Mouse (Mus musculus) kidney, embryonic 15.5 days (tissue): Measurements from ENCODE around the gene Alb. TPM values are rescaled to one million over a fixed set of nuclear protein-coding genes. Genes with fewer than 3 reads are reported as not detected.

Experiments used
- ATAC-seq: fragments of 200-750 bp; cut with Nextera tagmentation; replicated peaks from 2 replicates; pipeline ENCODE4 v1.8.0; 2017; ENCODE audit warnings: moderate TSS enrichment; ENCODE audit not compliant: low FRiP score
- H3K27ac ChIP-seq: fragments of 300-500 bp; sonication (generic); 2 replicates; pipeline ENCODE4 v1.5.1; 2015; ENCODE audit warnings: mild to moderate bottlenecking, inconsistent platforms
- H3K27me3 ChIP-seq: fragments of 300-500 bp; sonication (generic); 2 replicates; pipeline ENCODE4 v1.6.1; 2015; ENCODE audit warnings: inconsistent platforms
- H3K36me3 ChIP-seq: fragments of 300-500 bp; sonication (generic); 2 replicates; pipeline ENCODE4 v1.6.1; 2015; ENCODE audit warnings: inconsistent platforms
- H3K4me1 ChIP-seq: fragments of 300-500 bp; sonication (generic); 2 replicates; pipeline ENCODE4 v1.6.1; 2015; ENCODE audit warnings: inconsistent platforms
- H3K4me2 ChIP-seq: fragments of 300-500 bp; sonication (generic); 2 replicates; pipeline ENCODE4 v1.6.1; 2015; ENCODE audit warnings: moderate library complexity, mild to moderate bottlenecking, inconsistent platforms
- H3K4me3 ChIP-seq: fragments of 300-500 bp; sonication (generic); replicated peaks from 2 replicates; pipeline ENCODE4 v1.5.1; 2015; ENCODE audit warnings: mild to moderate bottlenecking, inconsistent platforms
- H3K9ac ChIP-seq: fragments of 300-500 bp; sonication (generic); 2 replicates; pipeline ENCODE4 v1.6.1; 2015; ENCODE audit warnings: mild to moderate bottlenecking, inconsistent platforms
- H3K9me3 ChIP-seq: fragments of 300-500 bp; sonication (generic); replicated peaks from 2 replicates; pipeline ENCODE4 v1.6.1; 2016; ENCODE audit warnings: inconsistent platforms
- WGBS: fragments of 180-500 bp; shearing (Covaris S2); methylation state at CpG from one replicate; pipeline ENCODE4 v1.1.7; 2015; ENCODE audit warnings: mixed read lengths; 5-methylcytosine and 5-hydroxymethylcytosine counted together
- polyA plus RNA-seq: library from polyadenylated mRNA; unstranded; fragments of >200 nt; fragmentation: Nextera tagmentation; extraction: Ambion mirVana; gene quantifications from 2 replicates; pipeline ENCODE4 v1.2.1, GENCODE M21; 2015

The Alb gene
- polyA plus RNA-seq, 1 experiment from 2014 or later = 64.9 TPM

DNA sequence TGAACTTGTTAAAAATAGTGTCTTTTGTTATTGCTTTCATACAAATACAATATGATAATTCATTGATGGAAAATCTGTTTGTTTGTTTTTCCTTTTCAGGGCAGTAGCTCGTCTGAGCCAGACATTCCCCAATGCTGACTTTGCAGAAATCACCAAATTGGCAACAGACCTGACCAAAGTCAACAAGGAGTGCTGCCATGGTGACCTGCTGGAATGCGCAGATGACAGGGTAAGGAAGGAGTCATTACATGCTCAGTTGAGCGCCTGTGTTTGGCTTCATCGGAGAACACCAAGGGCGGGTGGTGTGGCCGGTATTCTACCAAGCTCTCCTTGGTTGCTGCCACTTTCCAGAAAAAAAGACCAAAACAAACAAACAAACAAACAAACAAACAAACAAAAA, 6.5 kb downstream of the Alb start:
- 16% methylated on average over 6 of the region's 6 CpGs for WGBS
- Histone ChIP-seq H3K4me2 (no peak overlapping the region), H3K27me3 (peaks cover 22% of the 10 kb centered on the region; the same call in 1 of the 2 replicates), H3K36me3 (no peaks in the 10 kb centered on the region), H3K9me3 (no peaks in the 10 kb centered on the region), H3K27ac (no peak overlapping the region), H3K4me1 (0 out of 2 replicates have a peak, but pooled peaks cover 3% of the 10 kb centered on the region), H3K9ac (no peak overlapping the region), H3K4me3 (no peak overlapping the region)
- ATAC-seq = peak; percentile 86

DNA sequence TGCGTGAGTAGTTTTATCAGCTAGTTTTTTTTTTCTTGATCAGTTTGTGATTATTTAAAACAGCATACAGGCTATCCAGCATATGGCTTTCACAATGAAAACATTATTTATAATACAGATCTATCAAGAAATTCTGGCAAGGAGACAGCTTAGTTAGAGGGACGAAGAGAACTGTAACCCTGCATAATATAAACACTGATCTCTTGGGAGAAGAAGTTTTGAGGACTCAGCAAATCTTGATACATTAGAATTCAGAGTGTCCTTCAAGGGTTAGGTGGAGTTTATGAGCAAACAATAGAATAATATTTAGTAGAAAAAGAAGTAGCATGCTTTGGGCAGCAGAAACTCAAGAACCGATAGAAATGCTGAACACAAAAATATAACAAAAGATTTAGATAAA, 10.1 kb downstream of the Alb start:
- peaks cover 5% of the 10 kb centered on the region; the same call in 1 of the 2 replicates for H3K27me3 ChIP-seq
- H3K9ac ChIP-seq = no peak overlapping the region
- no peak overlapping the region for H3K27ac ChIP-seq
- no peaks in the 10 kb centered on the region for H3K9me3 ChIP-seq
- H3K4me3 ChIP-seq = no peak overlapping the region
- no peak for ATAC-seq
- no peaks in the 10 kb centered on the region for H3K36me3 ChIP-seq
- WGBS = 77% methylated on average over 3 of the region's 3 CpGs
- 0 out of 2 replicates have a peak, but pooled peaks cover 3% of the 10 kb centered on the region for H3K4me1 ChIP-seq
- H3K4me2 ChIP-seq = no peak overlapping the region

DNA sequence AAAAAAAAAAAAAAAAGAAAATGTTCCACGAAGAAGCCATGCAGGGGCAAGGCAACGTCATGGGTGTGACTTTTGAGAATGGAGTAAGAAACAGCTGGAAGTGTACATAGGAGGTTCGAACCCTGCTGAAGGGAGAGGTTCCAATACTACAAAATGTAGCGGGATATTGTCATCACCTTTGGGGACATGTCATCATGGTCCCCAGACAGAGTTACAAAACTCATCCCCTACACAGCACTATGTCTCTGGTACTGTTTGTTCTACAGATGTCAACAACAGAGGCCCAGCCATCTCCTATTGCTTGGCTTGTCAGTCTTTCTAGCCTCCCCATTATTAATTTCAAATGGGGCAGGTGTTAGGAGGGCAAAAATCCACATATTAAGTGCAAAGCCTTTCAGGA, 13.2 kb downstream of the Alb start:
- no peaks in the 10 kb centered on the region for H3K9me3 ChIP-seq
- WGBS = 85% methylated on average over 4 of the region's 4 CpGs
- no peaks in the 10 kb centered on the region for H3K4me1 ChIP-seq
- H3K4me2 ChIP-seq = no peak overlapping the region
- no peaks in the 10 kb centered on the region for H3K36me3 ChIP-seq
- ATAC-seq = no peak
- no peaks in the 10 kb centered on the region for H3K27me3 ChIP-seq
- no peak overlapping the region for H3K27ac ChIP-seq
- H3K4me3 ChIP-seq = no peak overlapping the region
- H3K9ac ChIP-seq = no peak overlapping the region

DNA sequence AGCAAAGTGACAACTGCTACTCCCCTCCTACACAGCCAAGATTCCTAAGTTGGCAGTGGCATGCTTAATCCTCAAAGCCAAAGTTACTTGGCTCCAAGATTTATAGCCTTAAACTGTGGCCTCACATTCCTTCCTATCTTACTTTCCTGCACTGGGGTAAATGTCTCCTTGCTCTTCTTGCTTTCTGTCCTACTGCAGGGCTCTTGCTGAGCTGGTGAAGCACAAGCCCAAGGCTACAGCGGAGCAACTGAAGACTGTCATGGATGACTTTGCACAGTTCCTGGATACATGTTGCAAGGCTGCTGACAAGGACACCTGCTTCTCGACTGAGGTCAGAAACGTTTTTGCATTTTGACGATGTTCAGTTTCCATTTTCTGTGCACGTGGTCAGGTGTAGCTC, 13.7 kb downstream of the Alb start:
- no peak overlapping the region for H3K4me3 ChIP-seq
- 67% methylated on average over 5 of the region's 5 CpGs for WGBS
- no peak for ATAC-seq
- no peak overlapping the region for H3K9ac ChIP-seq
- H3K4me1 ChIP-seq = no peaks in the 10 kb centered on the region
- H3K4me2 ChIP-seq = no peak overlapping the region
- H3K27me3 ChIP-seq = no peaks in the 10 kb centered on the region
- H3K9me3 ChIP-seq = no peaks in the 10 kb centered on the region
- no peaks in the 10 kb centered on the region for H3K36me3 ChIP-seq
- no peak overlapping the region for H3K27ac ChIP-seq

DNA sequence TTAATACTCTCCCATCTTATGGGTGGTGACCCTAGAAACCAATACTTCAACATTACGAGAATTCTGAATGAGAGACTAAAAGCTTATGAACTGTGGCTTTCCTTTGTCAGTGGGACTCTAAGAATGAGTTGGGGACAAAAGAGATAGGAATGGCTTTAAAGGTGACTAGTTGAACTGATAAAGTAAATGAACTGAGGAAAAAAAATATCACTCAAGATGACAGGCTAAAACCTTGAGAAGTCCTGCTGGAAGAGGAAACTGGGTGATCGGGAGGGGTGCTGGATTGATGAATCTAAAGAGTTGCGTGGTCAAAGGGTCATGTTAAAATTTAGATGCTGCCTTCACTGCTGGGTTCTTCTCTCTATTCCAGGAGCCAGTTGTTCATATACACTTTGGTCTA, 16.0 kb downstream of the Alb start:
- Histone ChIP-seq H3K27ac (no peak overlapping the region), H3K36me3 (no peaks in the 10 kb centered on the region), H3K27me3 (no peaks in the 10 kb centered on the region), H3K9ac (no peak overlapping the region), H3K4me1 (no peaks in the 10 kb centered on the region), H3K4me3 (no peak overlapping the region), H3K9me3 (no peaks in the 10 kb centered on the region), H3K4me2 (no peak overlapping the region)
- no peak for ATAC-seq
- WGBS = 67% methylated on average over 3 of the region's 3 CpGs

DNA sequence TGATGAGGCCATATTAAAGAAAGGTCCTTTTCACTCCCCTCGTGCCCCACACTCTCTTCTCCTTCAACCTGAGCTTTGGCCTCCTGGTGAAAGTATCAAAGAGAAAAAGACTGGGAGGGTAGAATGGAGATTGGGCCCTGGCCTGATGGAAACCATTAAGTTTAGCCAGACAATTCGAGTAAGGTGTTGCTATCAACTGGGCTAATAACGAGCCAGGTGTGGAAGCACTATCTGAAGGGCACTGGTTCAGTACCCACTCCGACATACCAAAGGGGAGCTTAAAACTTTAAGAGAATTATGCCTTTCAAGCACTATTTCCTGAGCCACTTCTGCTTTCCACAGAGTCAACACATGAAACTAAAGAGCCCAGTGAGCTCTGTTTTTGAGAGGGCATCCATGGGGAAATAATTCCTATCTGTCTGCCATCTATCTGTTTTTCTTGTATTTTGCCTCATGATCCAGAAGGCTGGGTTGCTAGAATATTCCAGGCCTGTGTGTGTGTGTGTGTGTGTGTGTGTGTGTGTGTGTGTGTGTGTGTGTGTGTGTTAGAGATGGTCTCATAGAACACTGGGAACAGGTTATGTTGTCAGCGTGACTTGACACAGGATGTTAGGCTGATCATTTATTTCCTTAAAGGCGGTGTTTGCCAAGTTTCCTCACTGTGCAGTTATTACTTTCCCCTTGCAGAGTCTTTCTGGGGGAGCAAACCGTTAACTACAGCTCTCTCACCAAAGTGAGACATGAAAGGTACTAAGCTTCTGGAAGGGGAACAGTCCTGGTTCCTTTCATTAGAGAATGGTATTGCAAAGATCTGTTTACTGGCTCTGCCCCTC, 16.8 kb downstream of the Alb start:
- 67% methylated on average over 7 of the region's 7 CpGs for WGBS
- no peaks in the 10 kb centered on the region for H3K4me1 ChIP-seq
- ATAC-seq = no peak
- no peak overlapping the region for H3K4me2 ChIP-seq
- no peak overlapping the region for H3K4me3 ChIP-seq
- H3K27ac ChIP-seq = no peak overlapping the region
- no peaks in the 10 kb centered on the region for H3K9me3 ChIP-seq
- no peaks in the 10 kb centered on the region for H3K36me3 ChIP-seq
- H3K27me3 ChIP-seq = no peaks in the 10 kb centered on the region
- no peak overlapping the region for H3K9ac ChIP-seq

DNA sequence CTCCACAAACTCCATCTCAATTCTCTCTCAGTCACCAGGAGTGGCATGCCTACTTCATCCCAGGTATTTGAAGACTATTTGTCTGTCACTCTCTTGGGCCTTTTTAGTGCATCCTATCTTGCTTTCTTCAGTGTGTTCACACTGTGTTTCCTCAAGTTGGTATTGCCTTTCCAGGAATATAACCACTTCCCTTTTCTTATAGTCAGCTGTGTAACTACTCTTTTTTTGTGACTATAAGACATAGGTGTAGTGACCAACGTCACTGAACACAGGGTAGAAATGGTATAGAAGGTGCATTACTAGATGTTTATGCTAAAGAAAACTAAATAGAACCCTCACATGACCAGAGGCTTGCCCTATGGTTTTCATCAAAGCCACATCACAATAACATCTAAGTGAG, 18.2 kb downstream of the Alb start:
- no peak overlapping the region for H3K27ac ChIP-seq
- no peak overlapping the region for H3K4me2 ChIP-seq
- H3K27me3 ChIP-seq = no peaks in the 10 kb centered on the region
- ATAC-seq = no peak
- H3K9ac ChIP-seq = no peak overlapping the region
- 91% methylated on average over 1 of the region's 1 CpGs for WGBS
- no peaks in the 10 kb centered on the region for H3K36me3 ChIP-seq
- no peaks in the 10 kb centered on the region for H3K4me1 ChIP-seq
- no peaks in the 10 kb centered on the region for H3K9me3 ChIP-seq
- H3K4me3 ChIP-seq = no peak overlapping the region

DNA sequence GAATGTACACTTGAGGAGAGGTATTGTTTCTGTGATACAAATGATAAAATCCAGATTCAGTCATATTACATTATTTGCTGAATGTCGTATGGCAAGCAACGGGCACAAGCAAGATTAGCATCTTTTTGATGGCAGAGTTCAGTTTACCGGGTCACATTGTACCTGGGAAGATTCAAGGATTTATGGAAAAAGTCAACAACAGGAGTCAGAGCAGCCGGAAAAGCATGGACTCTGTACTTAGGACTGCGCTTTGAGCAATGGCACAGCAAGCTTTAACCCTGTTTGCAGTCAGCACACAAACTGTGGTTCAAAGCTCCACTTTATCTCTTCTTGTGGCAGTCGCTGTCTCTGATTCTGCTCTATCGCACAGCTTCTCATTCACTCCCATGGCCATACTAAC, 24.9 kb downstream of the Alb start:
- 86% methylated on average over 7 of the region's 7 CpGs for WGBS
- no peaks in the 10 kb centered on the region for H3K4me1 ChIP-seq
- no peak for ATAC-seq
- H3K36me3 ChIP-seq = no peaks in the 10 kb centered on the region
- H3K4me2 ChIP-seq = no peak overlapping the region
- no peak overlapping the region for H3K4me3 ChIP-seq
- no peaks in the 10 kb centered on the region for H3K9me3 ChIP-seq
- no peak overlapping the region for H3K27ac ChIP-seq
- H3K27me3 ChIP-seq = no peaks in the 10 kb centered on the region
- no peak overlapping the region for H3K9ac ChIP-seq

DNA sequence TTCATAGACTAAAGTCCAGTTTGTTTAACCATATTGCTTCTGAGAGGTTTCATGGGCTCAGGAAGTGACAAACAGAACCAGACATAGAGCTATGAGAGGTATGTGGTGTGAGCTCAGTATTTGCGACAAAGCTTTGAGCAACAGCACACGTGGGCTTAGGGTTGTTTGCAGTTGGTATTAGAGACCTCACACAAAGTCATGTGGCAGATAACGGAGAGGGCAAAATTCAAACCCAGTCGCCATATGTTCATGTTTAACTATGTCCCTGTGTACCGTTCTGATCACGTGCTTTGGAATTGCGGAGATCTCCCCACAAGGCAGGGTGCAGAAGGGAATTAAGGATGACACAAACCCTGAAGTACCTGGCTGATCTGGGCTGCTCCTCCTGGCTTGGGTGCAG, 27.6 kb downstream of the Alb start:
- H3K4me3 ChIP-seq = no peak overlapping the region
- no peaks in the 10 kb centered on the region for H3K36me3 ChIP-seq
- 89% methylated on average over 7 of the region's 7 CpGs for WGBS
- H3K27ac ChIP-seq = no peak overlapping the region
- no peak for ATAC-seq
- H3K9ac ChIP-seq = no peak overlapping the region
- H3K27me3 ChIP-seq = no peaks in the 10 kb centered on the region
- no peak overlapping the region for H3K4me2 ChIP-seq
- no peaks in the 10 kb centered on the region for H3K9me3 ChIP-seq
- H3K4me1 ChIP-seq = 0 out of 2 replicates have a peak, but pooled peaks cover 6% of the 10 kb centered on the region

DNA sequence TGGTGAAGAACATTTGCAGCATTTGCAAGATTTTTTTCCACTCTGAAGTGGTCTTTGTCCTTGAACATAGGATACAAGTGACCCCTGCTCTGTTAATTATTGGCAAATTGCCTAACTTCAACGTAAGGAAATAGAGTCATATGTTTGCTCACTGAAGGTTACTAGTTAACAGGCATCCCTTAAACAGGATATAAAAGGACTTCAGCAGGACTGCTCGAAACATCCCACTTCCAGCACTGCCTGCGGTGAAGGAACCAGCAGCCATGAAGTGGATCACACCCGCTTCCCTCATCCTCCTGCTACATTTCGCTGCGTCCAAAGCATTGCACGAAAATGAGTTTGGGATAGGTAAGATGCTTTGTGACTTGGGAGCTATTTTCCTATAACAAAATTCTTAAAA, 29.8 kb downstream of the Alb start, which contains the start of gene Afp:
Gene Afp, plus strand, starts transcription at position 220 of the 400 bp plus-strand sequence.
- 79% methylated on average over 7 of the region's 7 CpGs for WGBS
- H3K36me3 ChIP-seq = no peaks in the 10 kb centered on the region
- H3K27me3 ChIP-seq = no peaks in the 10 kb centered on the region
- H3K4me1 ChIP-seq = 0 out of 2 replicates have a peak, but pooled peaks cover 6% of the 10 kb centered on the region
- H3K4me2 ChIP-seq = peak within 1 kb of the TSS; percentile 31; the same call in 1 of the 2 replicates
- H3K4me3 ChIP-seq = no peak within 1 kb of the TSS; the same call in 1 of the 2 replicates
- peak; percentile 54; the same call in 1 of the 2 replicates for ATAC-seq
- H3K9ac ChIP-seq = no peak within 1 kb of the TSS
- H3K27ac ChIP-seq = peak within 1 kb of the TSS; percentile 32; the same call in 1 of the 2 replicates
- no peaks in the 10 kb centered on the region for H3K9me3 ChIP-seq

DNA sequence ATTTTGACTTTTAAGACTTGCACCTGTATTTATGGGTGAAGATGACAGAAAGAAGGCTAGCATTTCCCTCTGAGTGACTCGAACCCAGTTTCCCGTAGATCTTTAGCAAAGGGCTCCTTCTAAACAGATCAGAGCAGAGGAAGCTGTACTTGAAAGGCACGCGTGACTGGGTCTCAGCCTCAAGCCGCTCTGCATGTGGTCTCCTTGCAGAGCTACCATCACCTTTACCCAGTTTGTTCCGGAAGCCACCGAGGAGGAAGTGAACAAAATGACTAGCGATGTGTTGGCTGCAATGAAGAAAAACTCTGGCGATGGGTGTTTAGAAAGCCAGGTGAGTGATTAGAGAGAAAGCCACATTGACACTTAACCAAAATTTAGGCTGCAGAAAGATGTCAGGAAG, 31.7 kb downstream of the Alb start:
- Histone ChIP-seq H3K4me3 (no peak overlapping the region), H3K36me3 (no peaks in the 10 kb centered on the region)
- 0 out of 2 replicates have a peak, but pooled peaks have one; percentile 44 for ATAC-seq

DNA sequence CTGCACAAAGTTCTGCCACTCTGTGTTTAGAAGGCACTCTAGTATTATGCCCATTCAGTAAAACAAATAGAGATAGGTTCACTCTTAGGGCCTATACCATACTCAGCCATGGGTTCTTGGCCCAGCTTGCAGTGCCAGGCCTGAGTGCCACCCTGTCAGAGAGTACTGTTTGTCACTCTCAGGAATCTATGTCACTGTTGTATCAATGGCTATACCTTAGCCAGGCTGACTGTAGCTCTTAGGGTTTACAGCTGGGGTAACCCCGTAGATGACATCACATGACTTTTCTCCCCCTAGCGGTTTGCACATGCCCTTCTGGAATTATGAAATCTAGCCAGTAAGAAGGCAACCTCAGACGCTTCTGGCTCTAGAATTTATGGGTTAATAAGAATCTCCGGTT, 33.6 kb downstream of the Alb start:
- no peaks in the 10 kb centered on the region for H3K9me3 ChIP-seq
- no peaks in the 10 kb centered on the region for H3K27me3 ChIP-seq
- H3K9ac ChIP-seq = no peak overlapping the region
- ATAC-seq = no peak
- 82% methylated on average over 4 of the region's 4 CpGs for WGBS
- H3K4me3 ChIP-seq = no peak overlapping the region
- no peaks in the 10 kb centered on the region for H3K36me3 ChIP-seq
- H3K4me1 ChIP-seq = 0 out of 2 replicates have a peak, but pooled peaks cover 6% of the 10 kb centered on the region
- no peak overlapping the region for H3K27ac ChIP-seq
- H3K4me2 ChIP-seq = no peak overlapping the region

More for the DNA sequence above, 31.7 kb downstream of the Alb start:
- no peak overlapping the region for H3K4me2 ChIP-seq
- H3K27me3 ChIP-seq = no peaks in the 10 kb centered on the region
- H3K4me1 ChIP-seq = 0 out of 2 replicates have a peak, but pooled peaks cover 6% of the 10 kb centered on the region
- whole genome bisulfite sequencing = 69% methylated on average over 9 of the region's 9 CpGs
- no peaks in the 10 kb centered on the region for H3K9me3 ChIP-seq
- no peak overlapping the region for H3K27ac ChIP-seq
- H3K9ac ChIP-seq = no peak overlapping the region
